8 mouse cellular contexts compared by ENCODE assay signal in the genomic region with DNA sequence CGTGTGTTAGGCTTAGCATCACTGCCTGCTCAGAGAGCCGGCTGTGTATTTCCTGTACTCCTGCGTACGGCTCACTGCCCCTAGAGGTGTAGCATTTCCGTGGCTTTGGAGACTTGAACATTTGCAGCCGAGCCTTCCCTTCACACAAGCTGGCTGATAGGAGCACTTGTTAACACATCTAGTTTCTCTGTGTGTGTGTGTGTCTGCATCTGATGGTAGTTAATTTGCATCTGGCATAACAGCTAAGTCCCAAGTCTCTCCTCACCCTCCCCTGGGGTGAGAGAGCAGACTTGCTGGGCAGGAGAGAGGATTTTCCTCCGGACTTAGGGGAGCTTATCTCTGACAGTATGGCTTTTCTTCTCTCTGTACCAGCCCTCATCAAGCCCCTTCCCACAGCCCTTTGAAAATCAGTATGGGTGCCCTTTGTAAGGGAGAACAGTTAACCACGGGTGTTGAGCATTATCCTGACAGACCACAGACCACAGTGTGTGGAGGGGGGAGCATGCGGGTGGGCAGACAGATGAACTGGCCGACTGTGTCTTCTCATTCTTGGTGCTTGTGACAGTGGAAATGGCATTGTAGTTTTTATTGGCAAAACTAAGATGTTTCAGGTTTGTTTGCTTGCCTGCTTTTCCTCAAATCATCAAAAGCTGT.
DNase-seq lines count a peak whose midpoint lies in the region; ATAC-seq lines count a peak whose summit lies in the region.

No protein-coding gene starts in this region.

- peaks cover 19% of the 10 kb centered on the region for H3K27me3 ChIP-seq in liver, embryonic 11.5 days (replicated peaks; ENCODE audit: control insufficient read depth, insufficient read depth, low read length)
- peaks cover 30% of the 10 kb centered on the region for H3K27me3 ChIP-seq in liver, embryonic 12.5 days (replicated peaks)
- H3K27me3 ChIP-seq in heart, embryonic 11.5 days (ENCODE audit: control insufficient read depth, insufficient read depth, low read length) = no peaks in the 10 kb centered on the region
- peaks cover 2% of the 10 kb centered on the region; the same call in 1 of the 2 replicates for H3K27me3 ChIP-seq in limb, embryonic 11.5 days (ENCODE audit: control insufficient read depth, insufficient read depth, low read length)
- H3K27me3 ChIP-seq in stomach, embryonic 14.5 days (ENCODE audit: control insufficient read depth, insufficient read depth, low read length) = no peaks in the 10 kb centered on the region

- H3K4me3 ChIP-seq in liver, embryonic 11.5 days (ENCODE audit: low read depth, low read length) = no peak overlapping the region
- no peak overlapping the region for H3K4me3 ChIP-seq in liver, embryonic 12.5 days
- peak overlapping the region; percentile 55 for H3K4me3 ChIP-seq in heart, embryonic 11.5 days (ENCODE audit: low read depth, low read length)
- H3K4me3 ChIP-seq in limb, embryonic 11.5 days (ENCODE audit: low read depth, low read length) = peak overlapping the region; percentile 6; the same call in 1 of the 2 replicates
- H3K4me3 ChIP-seq in stomach, embryonic 14.5 days (ENCODE audit: low read depth, low read length) = no peak overlapping the region

- DNase-seq in liver, embryonic 11.5 days (ENCODE audit: low spot score) = no peak
- DNase-seq in limb, embryonic 11.5 days (ENCODE audit: low spot score) = peak; percentile 34
- DNase-seq in left cerebral cortex, adult 18-20 months (ENCODE audit: low spot score in 2 of 2) = no peak
- DNase-seq in spleen, adult 12 weeks (ENCODE audit: low spot score) = no peak

- H3K9me3 ChIP-seq in liver, embryonic 11.5 days (ENCODE audit: control insufficient read depth, low read length) = no peaks in the 10 kb centered on the region
- no peaks in the 10 kb centered on the region for H3K9me3 ChIP-seq in liver, embryonic 12.5 days (replicated peaks)
- no peaks in the 10 kb centered on the region for H3K9me3 ChIP-seq in heart, embryonic 11.5 days (replicated peaks; ENCODE audit: control insufficient read depth, low read length)
- no peaks in the 10 kb centered on the region for H3K9me3 ChIP-seq in limb, embryonic 11.5 days (ENCODE audit: control insufficient read depth, low read length)
- no peaks in the 10 kb centered on the region for H3K9me3 ChIP-seq in stomach, embryonic 14.5 days (ENCODE audit: control insufficient read depth, low read depth, low read length)

- H3K36me3 ChIP-seq in liver, embryonic 11.5 days (ENCODE audit: control insufficient read depth, insufficient read depth, low read length) = no peaks in the 10 kb centered on the region
- H3K36me3 ChIP-seq in liver, embryonic 12.5 days = no peaks in the 10 kb centered on the region
- H3K36me3 ChIP-seq in heart, embryonic 11.5 days (ENCODE audit: control insufficient read depth, insufficient read depth, low read length) = no peaks in the 10 kb centered on the region
- no peaks in the 10 kb centered on the region for H3K36me3 ChIP-seq in limb, embryonic 11.5 days (ENCODE audit: control insufficient read depth, insufficient read depth, low read length)
- H3K36me3 ChIP-seq in stomach, embryonic 14.5 days (ENCODE audit: control insufficient read depth, insufficient read depth, low read length) = no peaks in the 10 kb centered on the region

- no peak overlapping the region for H3K9ac ChIP-seq in liver, embryonic 11.5 days (ENCODE audit: low read depth, low read length)
- no peak overlapping the region for H3K9ac ChIP-seq in liver, embryonic 12.5 days
- H3K9ac ChIP-seq in heart, embryonic 11.5 days (ENCODE audit: low read depth, low read length) = peak overlapping the region; percentile 52
- no peak overlapping the region for H3K9ac ChIP-seq in limb, embryonic 11.5 days (ENCODE audit: low read length)
- no peak overlapping the region for H3K9ac ChIP-seq in stomach, embryonic 14.5 days (replicated peaks; ENCODE audit: low read depth, low read length)

- no peak overlapping the region for H3K27ac ChIP-seq in liver, embryonic 11.5 days (ENCODE audit: low read depth, low read length)
- H3K27ac ChIP-seq in liver, embryonic 12.5 days = no peak overlapping the region
- H3K27ac ChIP-seq in heart, embryonic 11.5 days (ENCODE audit: low read depth, low read length) = peak overlapping the region; percentile 16; the same call in 1 of the 2 replicates
- no peak overlapping the region for H3K27ac ChIP-seq in limb, embryonic 11.5 days (replicated peaks; ENCODE audit: low read depth, low read length)
- H3K27ac ChIP-seq in stomach, embryonic 14.5 days (ENCODE audit: low read length) = no peak overlapping the region

- H3K4me1 ChIP-seq in liver, embryonic 11.5 days (replicated peaks; ENCODE audit: control insufficient read depth, insufficient read depth, low read length) = no peaks in the 10 kb centered on the region
- no peaks in the 10 kb centered on the region for H3K4me1 ChIP-seq in liver, embryonic 12.5 days
- peaks cover 8% of the 10 kb centered on the region; the same call in 1 of the 2 replicates for H3K4me1 ChIP-seq in heart, embryonic 11.5 days (ENCODE audit: control insufficient read depth, insufficient read depth, low read length)
- H3K4me1 ChIP-seq in limb, embryonic 11.5 days (ENCODE audit: control insufficient read depth, insufficient read depth, low read length) = no peaks in the 10 kb centered on the region
- no peaks in the 10 kb centered on the region; the same call in 1 of the 2 replicates for H3K4me1 ChIP-seq in stomach, embryonic 14.5 days (ENCODE audit: control insufficient read depth, insufficient read depth, low read length)

- WGBS in liver, embryonic 11.5 days = 12% methylated on average over 10 of the region's 10 CpGs
- WGBS in liver, embryonic 12.5 days (ENCODE audit: insufficient replicate concordance) = 17% methylated on average over 10 of the region's 10 CpGs
- 9% methylated on average over 10 of the region's 10 CpGs for WGBS in heart, embryonic 11.5 days (ENCODE audit: insufficient replicate concordance)
- WGBS in limb, embryonic 11.5 days = 14% methylated on average over 10 of the region's 10 CpGs
- WGBS in stomach, embryonic 14.5 days = 26% methylated on average over 10 of the region's 10 CpGs

- H3K4me2 ChIP-seq in liver, embryonic 11.5 days = peak overlapping the region; percentile 33
- H3K4me2 ChIP-seq in liver, embryonic 12.5 days = no peak overlapping the region
- H3K4me2 ChIP-seq in heart, embryonic 11.5 days = peak overlapping the region; percentile 81
- peak overlapping the region; percentile 53 for H3K4me2 ChIP-seq in limb, embryonic 11.5 days (ENCODE audit: low read depth, severe bottlenecking)
- H3K4me2 ChIP-seq in stomach, embryonic 14.5 days (replicated peaks; ENCODE audit: low read depth, low read length) = peak overlapping the region; percentile 66; the same call in 1 of the 2 replicates

- ATAC-seq in liver, embryonic 11.5 days (replicated peaks; ENCODE audit: low FRiP score) = no peak
- no peak for ATAC-seq in liver, embryonic 12.5 days
- ATAC-seq in heart, embryonic 11.5 days (replicated peaks; ENCODE audit: insufficient number of reproducible peaks, low FRiP score, low TSS enrichment) = no peak
- no peak for ATAC-seq in limb, embryonic 11.5 days (ENCODE audit: insufficient number of reproducible peaks, low FRiP score, low TSS enrichment, low read depth)
- no peak for ATAC-seq in stomach, embryonic 14.5 days (ENCODE audit: insufficient number of reproducible peaks, insufficient read depth, low FRiP score, low read depth)
- no peak for ATAC-seq in cerebellum, adult (ENCODE audit: insufficient number of reproducible peaks, low FRiP score, low TSS enrichment)

Comparison
In these comparisons a context has a peak if more than half of its experiments do, and no peak if none do; other contexts are left out.
1. H3K4me3 ChIP-seq: peak in heart, embryonic 11.5 days (single experiment) and limb, embryonic 11.5 days (single experiment); none in liver, embryonic 11.5 days (single experiment), liver, embryonic 12.5 days (single experiment) and stomach, embryonic 14.5 days (single experiment).